Mouse (Mus musculus) hindbrain, embryonic 10.5 days (tissue): Measurements from ENCODE around the gene Kcnc2. TPM values are rescaled to one million over a fixed set of nuclear protein-coding genes. Genes with fewer than 3 reads are reported as not detected.
"Not testable (repeated sequence)": the region's sequence is repeated elsewhere in the genome, so short reads cannot be mapped to it uniquely, and the experiment has no call there.

Experiments
- DNase-seq: peaks from one replicate; pipeline ENCODE4 v3.0.0-alpha.2; 2017; ENCODE audit warnings: low spot score
- H3K27ac ChIP-seq: fragments of 300-500 bp; sonication (generic); 2 replicates; pipeline ENCODE4 v1.5.1; 2016; ENCODE audit warnings: mild to moderate bottlenecking, moderate library complexity
- H3K27me3 ChIP-seq: fragments of 300-500 bp; sonication (generic); 2 replicates; pipeline ENCODE4 v1.6.1; 2016; ENCODE audit warnings: mild to moderate bottlenecking; ENCODE audit not compliant: poor library complexity, insufficient read depth, severe bottlenecking
- H3K36me3 ChIP-seq: fragments of 300-500 bp; sonication (generic); 2 replicates; pipeline ENCODE4 v1.6.1; 2016; ENCODE audit warnings: mild to moderate bottlenecking, moderate library complexity
- H3K4me1 ChIP-seq: fragments of 300-500 bp; sonication (generic); replicated peaks from 2 replicates; pipeline ENCODE4 v1.6.1; 2016; ENCODE audit warnings: mild to moderate bottlenecking
- H3K4me3 ChIP-seq: fragments of 300-500 bp; sonication (generic); 2 replicates; pipeline ENCODE4 v1.5.1; 2016; ENCODE audit warnings: mild to moderate bottlenecking, moderate library complexity
- H3K9me3 ChIP-seq: fragments of 300-500 bp; sonication (generic); 2 replicates; pipeline ENCODE4 v1.6.1; 2016; ENCODE audit warnings: mild to moderate bottlenecking, moderate library complexity
- WGBS: fragments of 180-500 bp; shearing (Covaris S2); methylation state at CpG from one replicate; pipeline ENCODE4 v1.1.7; 2016; 5-methylcytosine and 5-hydroxymethylcytosine counted together
- polyA plus RNA-seq: library from polyadenylated mRNA; unstranded; fragments of >200 nt; fragmentation: Nextera tagmentation; extraction: Ambion mirVana; gene quantifications from 2 replicates; pipeline ENCODE4 v1.2.1, GENCODE M21; 2016

Gene Kcnc2
- polyA plus RNA-seq, result 0.81 and 0.93 TPM in 2 replicates

GRCm38 (mm10) chr10:112270887-112271802 is at the start of gene Kcnc2:
Kcnc2 (plus strand) TSS chr10:112271121.
- peak within 1 kb of the TSS; percentile 72 for H3K27ac ChIP-seq
- peak within 1 kb of the TSS; percentile 69 for H3K4me3 ChIP-seq
- H3K4me1 ChIP-seq, result peaks cover 26% of the 10 kb centered on the region
- DNase-seq, result peak; percentile 42
- H3K27me3 ChIP-seq, result peaks cover 59% of the 10 kb centered on the region
- under 1% methylated on average over 20 of the region's 20 CpGs for WGBS
- H3K9me3 ChIP-seq, result no peaks in the 10 kb centered on the region
- no peaks in the 10 kb centered on the region for H3K36me3 ChIP-seq

- H3K4me1 ChIP-seq, result no peaks in the 10 kb centered on the region
- no peaks in the 10 kb centered on the region for H3K27me3 ChIP-seq
- 77% methylated on average over 1 of the region's 1 CpGs for WGBS
- no peaks in the 10 kb centered on the region for H3K36me3 ChIP-seq
- no peak overlapping the region for H3K4me3 ChIP-seq
- no peaks in the 10 kb centered on the region for H3K9me3 ChIP-seq
- H3K27ac ChIP-seq, result no peak overlapping the region
- no peak for DNase-seq
These were observed 43.8 kb upstream of the Kcnc2 start for GRCm38 (mm10) chr10:112227073-112227472.

GRCm38 (mm10) chr10:112229091-112229843 is 41.7 kb upstream of the Kcnc2 start:
- H3K27me3 ChIP-seq, H3K27ac ChIP-seq, H3K4me1 ChIP-seq, H3K4me3 ChIP-seq, H3K9me3 ChIP-seq, H3K36me3 ChIP-seq, DNase-seq: not testable (repeated sequence)
- WGBS, result 41% methylated on average over 6 of the region's 6 CpGs

- H3K27ac ChIP-seq, H3K36me3 ChIP-seq, H3K4me1 ChIP-seq, H3K9me3 ChIP-seq, H3K4me3 ChIP-seq, DNase-seq, H3K27me3 ChIP-seq: not testable (repeated sequence)
- 37% methylated on average over 1 of the region's 1 CpGs for WGBS
These were observed 38.2 kb upstream of the Kcnc2 start for GRCm38 (mm10) chr10:112232733-112233132.

GRCm38 (mm10) chr10:112235396-112235940 is 35.5 kb upstream of the Kcnc2 start:
- not testable (repeated sequence) for H3K9me3 ChIP-seq, H3K27me3 ChIP-seq, DNase-seq, H3K27ac ChIP-seq, H3K36me3 ChIP-seq, H3K4me1 ChIP-seq, H3K4me3 ChIP-seq
- 89% methylated on average over 5 of the region's 5 CpGs for WGBS

- H3K4me3 ChIP-seq, result no peak overlapping the region
- no peak overlapping the region for H3K27ac ChIP-seq
- no peaks in the 10 kb centered on the region for H3K27me3 ChIP-seq
- DNase-seq, result no peak
- H3K9me3 ChIP-seq, result no peaks in the 10 kb centered on the region
- H3K4me1 ChIP-seq, result no peaks in the 10 kb centered on the region
- WGBS, result 77% methylated on average over 2 of the region's 2 CpGs
- no peaks in the 10 kb centered on the region for H3K36me3 ChIP-seq
These were observed 22.6 kb upstream of the Kcnc2 start for GRCm38 (mm10) chr10:112248273-112248672.

GRCm38 (mm10) chr10:112263467-112263866 is 7.5 kb upstream of the Kcnc2 start:
- no peak overlapping the region for H3K4me3 ChIP-seq
- no peaks in the 10 kb centered on the region for H3K9me3 ChIP-seq
- no peaks in the 10 kb centered on the region for H3K36me3 ChIP-seq
- no peak for DNase-seq
- H3K27me3 ChIP-seq, result peaks cover 6% of the 10 kb centered on the region
- 85% methylated on average over 3 of the region's 3 CpGs for WGBS
- no peak overlapping the region for H3K27ac ChIP-seq
- H3K4me1 ChIP-seq, result no peaks in the 10 kb centered on the region

- no peak for DNase-seq
- H3K4me3 ChIP-seq, result peak overlapping the region; percentile 69
- no peaks in the 10 kb centered on the region for H3K9me3 ChIP-seq
- peaks cover 59% of the 10 kb centered on the region for H3K27me3 ChIP-seq
- H3K4me1 ChIP-seq, result peaks cover 26% of the 10 kb centered on the region
- H3K36me3 ChIP-seq, result no peaks in the 10 kb centered on the region
- 68% methylated on average over 3 of the region's 3 CpGs for WGBS
- no peak overlapping the region for H3K27ac ChIP-seq
These were observed 1.4 kb upstream of the Kcnc2 start for GRCm38 (mm10) chr10:112269481-112269880.

- H3K27me3 ChIP-seq, result peaks cover 59% of the 10 kb centered on the region
These were observed 761 bp upstream of the Kcnc2 start for GRCm38 (mm10) chr10:112269939-112270781.

GRCm38 (mm10) chr10:112271803-112272165 is 863 bp downstream of the Kcnc2 start:
- H3K9me3 ChIP-seq, result no peaks in the 10 kb centered on the region
- peak; percentile 55 for DNase-seq
- H3K27me3 ChIP-seq, result peaks cover 59% of the 10 kb centered on the region
- WGBS, result under 1% methylated on average over 36 of the region's 36 CpGs
- H3K36me3 ChIP-seq, result no peaks in the 10 kb centered on the region
- peak overlapping the region; percentile 71 for H3K27ac ChIP-seq
- peak overlapping the region; percentile 69 for H3K4me3 ChIP-seq
- H3K4me1 ChIP-seq, result peaks cover 26% of the 10 kb centered on the region

More at GRCm38 (mm10) chr10:112269939-112270781, 761 bp upstream of the Kcnc2 start:
- DNase-seq, result peak; percentile 45
- Histone ChIP-seq H3K4me1 (peaks cover 26% of the 10 kb centered on the region), H3K27ac (peak overlapping the region; percentile 72), H3K9me3 (no peaks in the 10 kb centered on the region), H3K4me3 (peak overlapping the region; percentile 69), H3K36me3 (no peaks in the 10 kb centered on the region)
- under 1% methylated on average over 43 of the region's 43 CpGs for WGBS

- Histone ChIP-seq H3K36me3 (no peaks in the 10 kb centered on the region), H3K27me3 (peaks cover 59% of the 10 kb centered on the region), H3K4me1 (peaks cover 26% of the 10 kb centered on the region), H3K4me3 (peak overlapping the region; percentile 69), H3K27ac (peak overlapping the region; percentile 71), H3K9me3 (no peaks in the 10 kb centered on the region)
- whole genome bisulfite sequencing, result 9% methylated on average over 14 of the region's 14 CpGs
- DNase-seq, result no peak
These were observed 1.2 kb downstream of the Kcnc2 start for GRCm38 (mm10) chr10:112272171-112272570.

- Histone ChIP-seq H3K36me3 (no peaks in the 10 kb centered on the region), H3K4me3 (no peak overlapping the region), H3K27ac (no peak overlapping the region), H3K27me3 (peaks cover 9% of the 10 kb centered on the region), H3K9me3 (no peaks in the 10 kb centered on the region), H3K4me1 (no peaks in the 10 kb centered on the region)
- 91% methylated on average over 3 of the region's 3 CpGs for WGBS
- no peak for DNase-seq
These were observed 7.1 kb downstream of the Kcnc2 start for GRCm38 (mm10) chr10:112277996-112278395.
